Mouse (Mus musculus): ENCODE data around the gene Aqp12.
"Not testable (repeated sequence)": the region's sequence is repeated elsewhere in the genome, so short reads cannot be mapped to it uniquely, and the experiment has no call there.

Aqp12 gene

GRCm38 (mm10) chr1:93006061-93006460, at the start of gene Aqp12:
Aqp12 (plus strand) TSS chr1:93006334.
- no peak for DNase-seq (ENCODE audit: low read depth, low spot score)

GRCm38 (mm10) chr1:92956571-92957335, 49.4 kb upstream of the Aqp12 start:
- DNase-seq (ENCODE audit: low read depth, low spot score): peak; percentile 61

GRCm38 (mm10) chr1:92958999-92959398, 47.1 kb upstream of the Aqp12 start:
- no peak for DNase-seq (ENCODE audit: low read depth, low spot score)

GRCm38 (mm10) chr1:92970791-92971190, 35.3 kb upstream of the Aqp12 start:
- DNase-seq (ENCODE audit: low read depth, low spot score): not testable (repeated sequence)

- no peak for DNase-seq (ENCODE audit: low read depth, low spot score)
Measured at GRCm38 (mm10) chr1:92971879-92972795, 34.0 kb upstream of the Aqp12 start.

GRCm38 (mm10) chr1:92972854-92973253, 33.3 kb upstream of the Aqp12 start:
- no peak for DNase-seq (ENCODE audit: low read depth, low spot score)

GRCm38 (mm10) chr1:92976141-92976566, 30.0 kb upstream of the Aqp12 start:
- DNase-seq (ENCODE audit: low read depth, low spot score): no peak

GRCm38 (mm10) chr1:92978645-92979044, 27.5 kb upstream of the Aqp12 start:
- DNase-seq (ENCODE audit: low read depth, low spot score): peak; percentile 67

- DNase-seq (ENCODE audit: low read depth, low spot score): no peak
Measured at GRCm38 (mm10) chr1:92979073-92979602, 27.0 kb upstream of the Aqp12 start.

GRCm38 (mm10) chr1:92981056-92981845, 24.9 kb upstream of the Aqp12 start:
- DNase-seq (ENCODE audit: low read depth, low spot score): no peak

GRCm38 (mm10) chr1:92982931-92983605, 23.1 kb upstream of the Aqp12 start:
- no peak for DNase-seq (ENCODE audit: low read depth, low spot score)

GRCm38 (mm10) chr1:92984999-92985398, 21.1 kb upstream of the Aqp12 start:
- DNase-seq (ENCODE audit: low read depth, low spot score): no peak

GRCm38 (mm10) chr1:92988894-92989293, 17.2 kb upstream of the Aqp12 start:
- DNase-seq (ENCODE audit: low read depth, low spot score): no peak

- DNase-seq (ENCODE audit: low read depth, low spot score): no peak
Measured at GRCm38 (mm10) chr1:92989891-92990290, 16.2 kb upstream of the Aqp12 start.

GRCm38 (mm10) chr1:92992214-92992855, 13.8 kb upstream of the Aqp12 start:
- DNase-seq (ENCODE audit: low read depth, low spot score): no peak

- no peak for DNase-seq (ENCODE audit: low read depth, low spot score)
Measured at GRCm38 (mm10) chr1:92992880-92993279, 13.3 kb upstream of the Aqp12 start.

- DNase-seq (ENCODE audit: low read depth, low spot score): no peak
Measured at GRCm38 (mm10) chr1:93009196-93009595, 3.1 kb downstream of the Aqp12 start.

GRCm38 (mm10) chr1:93010731-93011130, 4.6 kb downstream of the Aqp12 start:
- DNase-seq (ENCODE audit: low read depth, low spot score): peak; percentile 38

GRCm38 (mm10) chr1:93012103-93012585, 6.0 kb downstream of the Aqp12 start:
- DNase-seq (ENCODE audit: low read depth, low spot score): no peak

GRCm38 (mm10) chr1:93013367-93013766, 7.2 kb downstream of the Aqp12 start:
- DNase-seq (ENCODE audit: low read depth, low spot score): no peak

Data from R1 (cell line).